Mouse (Mus musculus): ENCODE results near the gene Scube1.

GRCm38 (mm10) chr15:83573606-83574005, 151.2 kb downstream of the Scube1 start:
- TF ChIP-seq CTCF (IDR thresholded peaks at IDR 0.05; ENCODE audit: low read depth) (no peak), EP300 (IDR thresholded peaks at IDR 0.05; ENCODE audit: low read depth) (no peak)
